Mouse (Mus musculus) embryo, embryonic 11 days (tissue): Measurements from ENCODE around the gene Tifab.
A peak's percentile ranks its signal among the peaks of the same experiment; 100 is the strongest.

Experiments used
- DNase-seq: peaks from one replicate; pipeline ENCODE4 v3.0.0-alpha.2; 2015

Gene Tifab

DNA sequence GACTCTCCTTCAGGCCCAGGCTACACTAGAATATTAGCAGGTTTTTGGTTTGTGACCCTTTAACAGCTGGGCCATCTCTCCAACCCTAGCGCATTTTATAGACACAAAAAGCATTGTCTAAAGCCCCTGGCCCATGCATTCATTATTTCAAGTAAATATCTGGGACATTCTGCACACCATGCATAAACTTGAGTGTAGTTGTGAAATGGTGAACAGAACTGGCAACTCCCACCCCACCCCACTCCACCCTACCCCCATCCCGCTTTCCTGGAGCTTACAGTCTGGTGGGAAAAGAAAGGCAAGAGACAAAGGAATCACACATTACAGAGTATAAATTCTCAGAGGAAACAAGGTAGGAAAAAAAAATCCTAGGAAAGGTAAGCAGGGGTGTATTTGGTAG is 42.5 kb downstream of the Tifab start, which contains the start of gene H2afy:
Gene H2afy, minus strand, starts transcription at position 162 of the 400 bp plus-strand sequence.
- no peak for DNase-seq

DNA sequence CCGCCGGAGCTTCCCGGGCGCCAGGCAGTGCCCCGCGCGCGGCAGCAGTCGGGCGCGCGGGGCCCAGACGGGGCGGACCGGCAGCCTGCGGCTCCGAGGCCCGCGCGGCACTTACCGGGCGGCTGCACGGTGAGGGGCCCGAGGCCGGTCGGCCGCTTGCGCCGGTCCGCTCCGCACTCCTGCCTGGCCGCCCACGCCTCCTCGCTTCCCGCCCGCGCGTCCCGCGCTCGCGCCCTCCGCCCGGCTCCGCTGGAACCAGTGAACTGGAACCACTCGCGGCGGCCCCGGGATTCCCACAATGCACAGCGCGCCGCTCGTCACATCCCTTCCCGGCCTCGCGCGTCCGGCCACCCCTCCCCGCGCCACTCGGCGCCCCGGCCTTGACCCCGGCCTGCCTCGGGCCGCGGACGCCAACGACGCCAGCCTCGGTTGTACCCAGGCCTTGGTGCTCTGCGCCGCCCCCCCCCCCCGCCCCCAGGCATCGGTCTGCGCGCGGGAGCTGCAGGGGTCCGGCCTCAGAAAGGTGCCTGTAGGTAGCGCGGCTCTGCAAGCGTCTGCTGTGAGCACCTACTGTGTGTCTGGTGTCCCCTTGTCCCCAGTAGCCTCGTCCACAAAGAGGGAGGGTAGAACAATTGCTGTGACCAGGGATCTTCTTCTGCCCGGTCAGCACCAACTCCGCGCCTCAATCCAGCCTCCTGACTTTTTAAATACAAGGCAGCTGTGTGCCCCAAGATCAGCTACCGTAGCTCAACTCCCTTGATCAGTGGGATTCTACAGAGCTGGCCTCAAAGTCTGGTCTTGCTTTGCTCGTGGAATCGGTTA is 43.2 kb downstream of the Tifab start:
- peak; percentile 94 for DNase-seq

DNA sequence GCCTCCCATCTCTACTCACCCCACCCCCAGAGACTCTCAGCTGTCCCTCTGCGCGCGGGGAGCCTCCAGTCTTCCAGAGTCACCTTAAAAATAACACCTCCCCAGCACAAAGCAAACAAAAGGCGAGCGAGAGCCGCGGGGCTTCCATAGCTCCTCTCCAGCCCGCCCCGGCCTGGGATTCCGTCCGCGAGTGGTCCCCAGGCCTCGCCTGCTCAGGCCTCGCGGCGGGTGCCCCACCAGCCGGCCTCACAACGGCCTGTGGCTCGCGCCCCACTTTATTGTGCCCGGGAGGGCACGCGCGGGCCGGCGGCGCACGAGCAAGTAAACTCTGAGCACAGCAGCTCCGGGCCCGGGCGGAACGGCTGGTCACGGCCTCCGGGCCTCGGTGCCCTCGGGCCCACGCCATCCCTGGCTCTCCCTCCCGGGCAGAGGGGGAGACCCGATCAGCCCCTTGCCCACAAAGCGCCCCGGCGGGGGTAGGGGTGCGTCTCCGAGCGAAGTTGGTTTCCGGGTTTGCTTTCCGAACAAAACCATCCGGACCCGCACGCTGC is 44.0 kb downstream of the Tifab start:
- peak; percentile 65 for DNase-seq

DNA sequence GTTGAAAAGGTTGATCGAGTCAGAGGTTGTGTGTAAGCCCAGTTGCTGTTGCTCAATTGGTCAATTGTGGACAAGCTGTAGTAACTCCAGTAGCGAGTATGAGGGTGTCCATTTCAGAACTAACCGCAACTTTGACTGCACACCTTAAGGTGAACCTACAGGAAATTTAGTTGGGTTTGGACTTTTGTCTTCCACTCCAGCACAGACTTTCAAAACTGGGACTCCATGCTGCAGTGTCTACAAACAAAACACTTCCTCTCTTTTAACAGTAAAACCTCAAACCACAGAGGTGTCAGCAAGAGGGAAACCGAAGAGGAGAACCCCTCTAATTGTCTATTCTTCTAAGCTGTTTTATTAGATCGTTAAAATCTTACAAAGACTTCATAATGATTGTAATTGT is 44.7 kb downstream of the Tifab start:
- no peak for DNase-seq

DNA sequence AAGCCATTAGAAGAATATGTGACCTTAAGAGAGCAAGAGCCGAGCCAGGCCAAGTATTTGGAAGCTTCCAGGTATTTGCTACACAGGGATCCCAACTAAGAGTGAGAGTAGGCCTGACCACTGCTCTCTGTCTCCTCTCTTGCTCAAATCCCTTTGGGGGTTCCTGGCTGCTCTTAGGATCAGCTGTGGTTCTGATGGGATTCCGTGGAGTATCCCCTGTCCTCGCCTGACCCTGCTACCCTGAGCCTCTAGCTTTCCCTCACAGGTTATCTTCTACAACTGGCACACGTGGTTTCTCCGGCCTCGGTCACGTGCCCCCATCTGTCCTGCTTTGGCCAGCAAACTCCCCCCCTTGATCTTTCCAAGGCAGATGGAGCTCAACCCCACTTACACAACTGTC is 45.7 kb downstream of the Tifab start:
- DNase-seq = no peak

DNA sequence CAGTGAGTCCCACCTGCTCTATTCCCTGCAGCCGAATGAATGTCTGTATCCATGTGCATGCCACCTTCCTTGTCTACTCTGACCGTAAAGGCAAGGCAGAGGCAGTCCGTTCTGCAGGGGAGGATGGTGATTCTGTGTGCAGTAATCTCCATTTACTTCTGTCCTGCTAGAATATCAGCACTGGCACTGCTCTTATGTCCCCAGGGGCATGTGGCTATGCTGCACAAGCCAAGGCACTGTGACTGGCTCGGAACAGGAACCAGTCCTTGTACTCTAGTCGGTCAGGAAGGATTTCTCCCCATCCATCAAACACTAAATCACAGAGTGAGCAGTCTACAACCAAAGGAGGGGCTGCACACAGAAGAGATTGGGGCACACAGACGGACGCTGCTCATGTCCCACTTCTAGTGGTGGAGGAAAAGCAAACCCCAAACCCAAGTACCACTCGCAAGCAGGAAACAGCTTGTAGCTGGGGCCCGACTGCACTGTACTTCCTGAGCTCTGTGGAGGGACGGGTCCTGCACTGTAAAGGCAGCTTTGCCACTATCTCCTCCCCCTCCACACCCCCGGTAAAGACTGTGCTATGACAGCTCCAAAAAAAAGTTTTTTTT is 46.3 kb downstream of the Tifab start:
- no peak for DNase-seq

DNA sequence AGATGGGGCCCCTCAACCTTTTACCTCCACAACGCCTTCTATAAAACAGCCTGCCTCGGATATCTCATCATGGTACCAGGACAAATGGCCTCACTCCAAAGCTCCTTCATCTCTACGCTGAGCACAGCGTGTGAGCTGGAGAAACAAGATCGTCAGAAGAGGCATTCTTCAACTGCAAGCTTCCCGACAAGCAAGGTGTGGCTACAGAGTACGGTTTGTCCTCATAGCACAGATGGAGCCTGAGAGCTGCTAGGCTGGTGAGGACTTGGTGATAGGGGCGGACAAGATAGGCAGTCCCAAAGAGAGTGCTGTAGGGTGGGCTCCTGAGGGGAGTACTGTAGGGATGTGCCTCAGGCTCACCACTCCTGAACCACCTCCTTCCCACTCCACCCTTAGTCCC is 48.1 kb downstream of the Tifab start:
- DNase-seq = no peak

DNA sequence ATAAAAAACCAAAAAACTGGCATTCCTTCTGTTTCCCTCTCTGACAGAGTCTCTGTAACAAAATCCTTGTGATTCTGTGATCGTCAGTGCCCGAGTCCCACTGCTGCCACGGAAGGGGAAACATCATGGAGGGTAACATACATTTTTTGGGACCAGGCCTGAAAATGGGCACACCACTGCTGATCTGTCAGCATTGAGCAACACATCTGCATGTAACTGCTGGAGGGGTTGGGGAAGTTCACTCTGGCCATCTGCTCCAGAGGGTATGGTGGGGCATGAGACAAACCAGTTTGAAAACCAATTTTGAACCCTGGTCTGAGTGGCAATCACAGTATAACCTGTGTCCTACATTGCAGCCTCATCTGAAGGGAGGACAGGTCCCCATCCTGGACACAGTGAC is 49.1 kb downstream of the Tifab start:
- no peak for DNase-seq

DNA sequence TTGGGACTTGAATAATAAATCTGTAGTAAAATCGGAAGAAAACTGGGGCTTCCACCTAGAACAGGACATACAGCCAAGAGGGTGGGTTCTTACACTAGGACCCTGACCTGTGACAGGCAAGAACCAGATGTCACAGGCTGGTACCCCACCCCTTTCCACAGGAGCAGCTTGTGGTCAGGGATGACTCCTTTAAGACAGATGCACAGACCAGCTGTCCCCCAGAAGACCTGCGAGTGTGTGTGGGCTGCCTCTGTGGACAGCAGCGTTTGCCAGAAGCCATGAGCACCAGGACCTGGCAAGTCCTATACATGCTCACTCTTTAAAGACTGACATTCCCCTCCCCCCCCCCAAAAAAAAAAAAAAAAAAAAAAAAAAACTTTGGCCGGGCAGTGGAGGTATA is 49.7 kb downstream of the Tifab start:
- no peak for DNase-seq

DNA sequence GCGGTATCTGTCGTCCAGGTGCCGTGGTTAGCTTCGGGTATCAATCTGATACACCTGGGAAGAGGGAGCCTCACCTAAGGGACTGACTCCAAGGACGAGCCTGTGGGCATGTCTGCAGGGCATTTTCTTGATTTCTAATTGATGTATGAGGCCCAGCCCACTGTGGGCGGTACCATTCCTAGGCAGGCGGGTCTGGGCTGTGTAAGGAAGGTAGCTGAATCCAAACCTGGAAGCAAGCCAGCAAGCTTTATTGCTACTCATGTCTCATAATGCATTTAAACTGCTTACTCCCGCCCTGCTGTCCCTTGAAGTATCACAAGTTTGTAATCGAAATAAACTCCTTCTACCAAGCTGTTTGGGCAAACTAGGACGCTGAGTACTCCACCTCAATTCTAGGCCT is 53.1 kb downstream of the Tifab start:
- DNase-seq = no peak
